Mouse (Mus musculus) ovary, adult 2 months (tissue): ENCODE results near the gene Casc1. TPM values are rescaled to one million over a fixed set of nuclear protein-coding genes. Genes with fewer than 3 reads are reported as not detected.

Source experiments
- polyA plus RNA-seq: library from polyadenylated mRNA; depleted of rRNA; stranded (reverse); fragments of >200 nt; gene quantifications from 2 replicates; pipeline ENCODE4 v1.2.3, GENCODE M21; 2012; rRNA removed

Gene Casc1
- polyA plus RNA-seq: 3.6 and 4.6 TPM in 2 replicates

DNA sequence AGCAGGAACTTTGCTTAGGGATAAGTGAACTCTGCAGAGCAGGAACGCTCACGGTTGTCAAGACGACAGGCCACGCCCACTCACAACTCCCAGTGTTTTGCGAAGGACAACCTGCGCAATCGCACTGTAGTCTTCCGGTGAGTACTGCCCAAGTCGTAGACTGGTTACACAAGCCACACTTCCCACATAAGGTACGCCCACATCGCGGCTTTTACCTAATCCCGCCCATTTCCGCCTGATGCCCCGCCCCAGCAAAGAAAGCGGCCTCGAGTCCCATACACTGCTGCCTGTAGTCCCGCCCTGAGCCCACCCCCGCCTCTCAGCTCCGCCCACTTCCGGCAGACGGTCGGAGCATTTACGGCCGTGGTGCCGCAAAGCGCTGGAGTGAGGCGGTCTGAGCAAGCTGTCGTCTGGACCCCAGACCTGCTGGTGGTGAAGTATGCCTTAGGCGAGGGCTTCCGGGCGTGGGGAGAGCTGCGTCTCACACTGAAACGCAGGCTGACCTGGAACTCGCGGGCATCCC lies at the start of gene Casc1, which contains the start of gene Etfrf1:
TSS of gene Casc1 (minus strand) at position 190 of the 523 bp plus-strand sequence.
TSS of gene Etfrf1 (plus strand) at position 319 of the 523 bp plus-strand sequence.

DNA sequence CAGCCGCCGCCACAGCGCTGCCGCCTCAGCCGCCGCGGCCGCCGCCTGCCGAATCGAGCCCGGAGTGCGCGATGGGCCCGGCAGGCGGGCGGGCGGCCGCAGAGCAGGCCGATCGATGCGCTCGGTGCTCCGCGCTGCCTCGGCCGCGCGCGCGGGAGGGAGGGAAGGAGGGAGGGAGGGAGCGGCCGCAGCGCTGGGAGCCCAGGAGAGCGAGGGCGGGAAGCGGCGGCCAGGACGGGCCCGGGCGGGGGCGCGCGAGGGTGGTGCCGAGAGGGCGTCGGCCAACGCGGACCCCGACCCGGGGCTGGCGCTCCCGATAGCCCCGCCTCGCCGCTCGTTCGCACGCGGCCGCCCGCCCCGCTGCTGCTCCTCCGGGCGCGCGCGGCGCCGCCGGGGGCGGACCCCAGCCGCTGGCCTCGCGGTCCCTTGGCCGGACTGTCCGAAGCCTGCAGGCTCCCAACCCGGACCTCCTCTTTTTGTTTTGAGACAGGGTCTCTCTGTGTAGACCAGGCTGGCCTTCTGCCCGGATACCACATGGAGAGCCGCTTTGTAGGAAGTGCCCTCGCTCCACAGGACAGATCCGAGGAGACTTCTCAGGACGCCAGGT lies 39.5 kb upstream of the Casc1 start, which contains the start of gene Kras:
TSS of gene Kras (minus strand) at position 55 of the 607 bp plus-strand sequence.

Other genes with a start within 250 kb of the Casc1 start
- gene Bcat1, start 134.8 kb downstream of the Casc1 start, polyA plus RNA-seq: 31.1 and 31.5 TPM in 2 replicates
- gene Lrmp, start 95.4 kb downstream of the Casc1 start, polyA plus RNA-seq: 5.8 and 10.3 TPM in 2 replicates
- gene Etfrf1, start 129 bp upstream of the Casc1 start, polyA plus RNA-seq: 3.1 and 3.4 TPM in 2 replicates
- 11.8 and 14.2 TPM in 2 replicates for gene Kras, start 39.2 kb upstream of the Casc1 start, polyA plus RNA-seq